Mouse (Mus musculus): ENCODE data around the gene Emilin1. TPM values are rescaled to one million over a fixed set of nuclear protein-coding genes. Genes with fewer than 3 reads are reported as not detected.
A peak's percentile ranks its signal among the peaks of the same experiment; 100 is the strongest.

Gene Emilin1
- polyA plus RNA-seq, 1 experiment: 3.2 TPM

GRCm38 (mm10) chr5:30931378-30931777 lies 18.2 kb downstream of the Emilin1 start:
- no peak overlapping the region for H3K4me3 ChIP-seq (ENCODE audit: low read depth, low read length)
- H3K9me3 ChIP-seq (replicated peaks; ENCODE audit: control insufficient read depth, insufficient read depth, low read length, poor library complexity, severe bottlenecking): no peaks in the 10 kb centered on the region
- no peak overlapping the region for H3K9ac ChIP-seq (ENCODE audit: low read depth, poor library complexity, severe bottlenecking)
- H3K4me1 ChIP-seq (ENCODE audit: control insufficient read depth, insufficient read depth, low read length): no peaks in the 10 kb centered on the region
- no peak overlapping the region for H3K27ac ChIP-seq (ENCODE audit: insufficient read depth, low read length)
- H3K27me3 ChIP-seq (ENCODE audit: control insufficient read depth, insufficient read depth, low read length, poor library complexity, severe bottlenecking): no peaks in the 10 kb centered on the region
- no peak for TF ChIP-seq EP300 (IDR thresholded peaks at IDR 0.05; ENCODE audit: insufficient read depth, low read depth, low read length)
- no peaks in the 10 kb centered on the region for H3K36me3 ChIP-seq (ENCODE audit: control insufficient read depth, insufficient read depth, low read length, poor library complexity, severe bottlenecking)

DNA sequence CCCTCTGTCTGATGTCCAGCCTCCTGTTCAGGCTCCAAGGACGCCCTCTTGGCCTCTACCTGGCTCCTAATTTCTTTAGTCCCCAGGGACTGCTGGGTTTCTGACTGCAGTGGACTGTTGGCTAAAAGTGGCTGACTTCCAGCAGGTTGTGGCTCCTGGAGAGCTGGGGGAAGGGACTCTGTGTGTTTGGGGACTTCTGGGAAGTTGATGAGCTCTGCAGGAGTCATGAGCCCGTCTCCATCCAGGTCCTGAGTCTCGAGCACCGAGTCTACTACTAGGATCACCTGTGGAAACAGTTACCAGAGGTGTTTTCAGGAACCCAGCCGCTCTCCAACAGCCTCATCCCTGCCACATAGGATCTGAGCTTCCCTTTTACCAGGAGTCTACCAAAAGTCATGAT lies 20.5 kb downstream of the Emilin1 start:
- H3K9me3 ChIP-seq (replicated peaks; ENCODE audit: control insufficient read depth, insufficient read depth, low read length, poor library complexity, severe bottlenecking): no peaks in the 10 kb centered on the region
- H3K36me3 ChIP-seq (ENCODE audit: control insufficient read depth, insufficient read depth, low read length, poor library complexity, severe bottlenecking): no peaks in the 10 kb centered on the region
- no peak for TF ChIP-seq CTCF (IDR thresholded peaks at IDR 0.05; ENCODE audit: low read depth, low read length)
- TF ChIP-seq EP300 (IDR thresholded peaks at IDR 0.05; ENCODE audit: insufficient read depth, low read depth, low read length): no peak
- TF ChIP-seq POLR2A (IDR thresholded peaks at IDR 0.05; ENCODE audit: insufficient read depth, low read length): no peak
- no peaks in the 10 kb centered on the region for H3K27me3 ChIP-seq (ENCODE audit: control insufficient read depth, insufficient read depth, low read length, poor library complexity, severe bottlenecking)
- H3K4me1 ChIP-seq (ENCODE audit: control insufficient read depth, insufficient read depth, low read length): no peaks in the 10 kb centered on the region
- no peak overlapping the region for H3K9ac ChIP-seq (ENCODE audit: low read depth, poor library complexity, severe bottlenecking)
- H3K4me3 ChIP-seq (ENCODE audit: low read depth, low read length): no peak overlapping the region
- H3K27ac ChIP-seq (ENCODE audit: insufficient read depth, low read length): no peak overlapping the region

GRCm38 (mm10) chr5:30934725-30935461 lies 21.7 kb downstream of the Emilin1 start:
- H3K4me1 ChIP-seq (ENCODE audit: control insufficient read depth, insufficient read depth, low read length): no peaks in the 10 kb centered on the region
- H3K9me3 ChIP-seq (replicated peaks; ENCODE audit: control insufficient read depth, insufficient read depth, low read length, poor library complexity, severe bottlenecking): no peaks in the 10 kb centered on the region
- no peak overlapping the region for H3K4me3 ChIP-seq (ENCODE audit: low read depth, low read length)
- TF ChIP-seq EP300 (IDR thresholded peaks at IDR 0.05; ENCODE audit: insufficient read depth, low read depth, low read length): no peak
- TF ChIP-seq CTCF (IDR thresholded peaks at IDR 0.05; ENCODE audit: low read depth, low read length): no peak
- TF ChIP-seq POLR2A (IDR thresholded peaks at IDR 0.05; ENCODE audit: insufficient read depth, low read length): no peak
- H3K27me3 ChIP-seq (ENCODE audit: control insufficient read depth, insufficient read depth, low read length, poor library complexity, severe bottlenecking): no peaks in the 10 kb centered on the region
- no peak overlapping the region for H3K9ac ChIP-seq (ENCODE audit: low read depth, poor library complexity, severe bottlenecking)
- H3K27ac ChIP-seq (ENCODE audit: insufficient read depth, low read length): no peak overlapping the region
- no peaks in the 10 kb centered on the region for H3K36me3 ChIP-seq (ENCODE audit: control insufficient read depth, insufficient read depth, low read length, poor library complexity, severe bottlenecking)

- Histone ChIP-seq H3K27ac (ENCODE audit: insufficient read depth, low read length) (no peak overlapping the region), H3K9me3 (replicated peaks; ENCODE audit: control insufficient read depth, insufficient read depth, low read length, poor library complexity, severe bottlenecking) (no peaks in the 10 kb centered on the region), H3K4me1 (ENCODE audit: control insufficient read depth, insufficient read depth, low read length) (no peaks in the 10 kb centered on the region), H3K36me3 (ENCODE audit: control insufficient read depth, insufficient read depth, low read length, poor library complexity, severe bottlenecking) (no peaks in the 10 kb centered on the region), H3K4me3 (ENCODE audit: low read depth, low read length) (no peak overlapping the region), H3K27me3 (ENCODE audit: control insufficient read depth, insufficient read depth, low read length, poor library complexity, severe bottlenecking) (no peaks in the 10 kb centered on the region), H3K9ac (ENCODE audit: low read depth, poor library complexity, severe bottlenecking) (no peak overlapping the region)
- TF ChIP-seq POLR2A (IDR thresholded peaks at IDR 0.05; ENCODE audit: insufficient read depth, low read length) (no peak), CTCF (IDR thresholded peaks at IDR 0.05; ENCODE audit: low read depth, low read length) (peak; percentile 54), EP300 (IDR thresholded peaks at IDR 0.05; ENCODE audit: insufficient read depth, low read depth, low read length) (no peak)
Measured at GRCm38 (mm10) chr5:30943004-30943403, 29.8 kb downstream of the Emilin1 start.

DNA sequence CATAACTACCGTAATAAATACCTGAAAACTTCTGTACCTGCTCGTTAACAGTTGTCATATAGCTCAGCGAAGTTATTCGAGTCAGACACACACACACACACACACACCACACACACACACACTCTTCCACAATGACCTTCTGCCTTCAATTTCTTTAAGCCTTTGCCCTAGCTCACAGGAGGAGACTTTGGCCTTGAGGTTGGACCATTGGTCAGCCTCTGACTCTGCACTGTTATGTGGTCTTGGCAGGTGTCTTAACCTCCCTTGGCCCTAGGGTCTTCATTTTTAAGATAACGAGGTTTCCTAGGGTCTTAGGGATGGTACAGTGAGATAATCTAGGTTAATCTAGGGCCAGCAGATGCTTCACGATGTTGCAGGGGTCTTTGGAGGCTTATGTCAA lies 31.1 kb downstream of the Emilin1 start:
- no peaks in the 10 kb centered on the region for H3K4me1 ChIP-seq (ENCODE audit: control insufficient read depth, insufficient read depth, low read length)
- H3K9me3 ChIP-seq (replicated peaks; ENCODE audit: control insufficient read depth, insufficient read depth, low read length, poor library complexity, severe bottlenecking): no peaks in the 10 kb centered on the region
- H3K27ac ChIP-seq (ENCODE audit: insufficient read depth, low read length): no peak overlapping the region
- TF ChIP-seq POLR2A (IDR thresholded peaks at IDR 0.05; ENCODE audit: insufficient read depth, low read length) (no peak), CTCF (IDR thresholded peaks at IDR 0.05; ENCODE audit: low read depth, low read length) (no peak), EP300 (IDR thresholded peaks at IDR 0.05; ENCODE audit: insufficient read depth, low read depth, low read length) (no peak)
- no peaks in the 10 kb centered on the region for H3K27me3 ChIP-seq (ENCODE audit: control insufficient read depth, insufficient read depth, low read length, poor library complexity, severe bottlenecking)
- H3K4me3 ChIP-seq (ENCODE audit: low read depth, low read length): no peak overlapping the region
- H3K9ac ChIP-seq (ENCODE audit: low read depth, poor library complexity, severe bottlenecking): peak overlapping the region; percentile 87; the same call in 1 of the 2 replicates
- no peaks in the 10 kb centered on the region for H3K36me3 ChIP-seq (ENCODE audit: control insufficient read depth, insufficient read depth, low read length, poor library complexity, severe bottlenecking)

DNA sequence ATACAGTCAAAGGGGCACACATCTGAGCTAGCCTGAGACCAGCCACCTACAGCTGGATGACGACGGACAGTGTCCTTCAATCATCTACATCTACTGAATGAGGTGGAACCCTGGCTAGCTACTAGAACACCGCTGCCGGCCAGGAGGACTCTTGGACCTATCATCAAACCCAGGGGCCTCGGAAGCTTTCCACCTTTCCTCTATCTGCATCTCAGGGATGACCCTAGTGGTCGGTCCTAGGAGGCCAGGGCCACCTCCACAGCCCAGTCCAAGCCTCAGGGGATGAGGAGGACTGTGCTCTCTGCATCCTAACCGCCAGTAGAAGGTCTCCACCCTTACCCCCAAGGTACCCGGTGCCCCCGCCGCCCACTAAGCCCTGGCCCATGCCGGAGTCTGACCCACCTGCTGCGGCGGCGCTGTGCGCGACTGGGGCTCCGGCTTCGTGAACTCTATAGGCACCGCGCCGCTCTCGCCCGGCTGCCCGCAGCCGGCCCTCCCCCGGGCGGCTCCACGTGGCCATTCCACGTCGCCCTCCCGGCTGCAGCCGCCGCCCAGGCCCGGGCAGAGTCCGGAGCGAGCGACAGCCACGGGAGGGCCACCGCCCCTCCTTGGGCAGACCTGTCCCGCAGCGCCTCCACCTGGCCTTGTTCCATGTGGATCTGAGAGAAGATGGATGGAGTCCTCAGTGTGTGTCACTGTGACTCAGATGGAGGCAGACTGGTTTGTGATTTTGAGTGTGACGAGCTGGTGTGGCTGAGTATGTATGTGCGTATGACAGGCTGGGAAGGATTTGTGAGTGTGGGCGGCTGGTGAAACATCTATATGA lies 32.0 kb downstream of the Emilin1 start, which contains the start of gene Cgref1:
Gene Cgref1, minus strand, starts transcription at position 636 of the 826 bp plus-strand sequence.
- Histone ChIP-seq H3K4me1 (ENCODE audit: control insufficient read depth, insufficient read depth, low read length) (no peaks in the 10 kb centered on the region), H3K9me3 (replicated peaks; ENCODE audit: control insufficient read depth, insufficient read depth, low read length, poor library complexity, severe bottlenecking) (no peaks in the 10 kb centered on the region), H3K36me3 (ENCODE audit: control insufficient read depth, insufficient read depth, low read length, poor library complexity, severe bottlenecking) (no peaks in the 10 kb centered on the region), H3K27ac (ENCODE audit: insufficient read depth, low read length) (no peak within 1 kb of the TSS), H3K4me3 (ENCODE audit: low read depth, low read length) (peak within 1 kb of the TSS; percentile 60), H3K9ac (ENCODE audit: low read depth, poor library complexity, severe bottlenecking) (peak within 1 kb of the TSS; percentile 87), H3K27me3 (ENCODE audit: control insufficient read depth, insufficient read depth, low read length, poor library complexity, severe bottlenecking) (no peaks in the 10 kb centered on the region)
- TF ChIP-seq POLR2A (IDR thresholded peaks at IDR 0.05; ENCODE audit: insufficient read depth, low read length) (peak; percentile 14), CTCF (IDR thresholded peaks at IDR 0.05; ENCODE audit: low read depth, low read length) (peak; percentile 75), EP300 (IDR thresholded peaks at IDR 0.05; ENCODE audit: insufficient read depth, low read depth, low read length) (no peak)
